Mouse (Mus musculus) small intestine, adult 2 months (tissue): ENCODE measurements around the gene Zan.

Source experiments
- CTCF ChIP-seq: fragments of 200-500 bp; IDR thresholded peaks from 2 replicates; pipeline ENCODE4 v1.5.1; 2012; ENCODE audit warnings: low read depth, mild to moderate bottlenecking, control low read depth, inconsistent platforms, low read length, moderate library complexity, mixed read lengths; ENCODE audit not compliant: insufficient replicate concordance, insufficient read length; ENCODE audit errors: extremely low read depth
- POLR2A ChIP-seq: fragments of 200-500 bp; IDR thresholded peaks from 2 replicates; pipeline ENCODE4 v1.6.1; 2012; ENCODE audit warnings: low read depth, mild to moderate bottlenecking, control low read depth, inconsistent platforms, low read length, moderate library complexity

DNA sequence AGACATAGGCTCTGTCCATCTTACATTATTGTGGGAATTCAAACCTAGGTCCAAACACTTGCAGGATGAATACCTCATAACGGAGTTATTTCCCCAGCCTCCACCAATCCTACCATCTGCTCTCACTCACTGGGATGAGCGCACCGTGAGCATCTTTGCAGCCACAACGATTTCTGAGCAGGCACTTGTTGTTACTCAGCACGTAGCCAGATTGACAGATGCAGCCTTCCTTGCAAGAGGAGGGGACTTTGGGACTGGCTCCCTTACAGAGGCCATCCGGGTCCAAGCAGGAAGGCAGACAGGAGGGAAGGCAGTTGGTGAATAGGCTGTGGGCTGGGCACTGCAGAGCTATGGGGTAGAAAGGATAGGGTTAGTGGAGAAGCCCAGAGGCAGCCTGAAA lies 67.4 kb downstream of the Zan start:
- no peak for TF ChIP-seq POLR2A
- no peak for TF ChIP-seq CTCF
